Mouse (Mus musculus): ENCODE results near the gene Gm5726. TPM values are rescaled to one million over a fixed set of nuclear protein-coding genes. Genes with fewer than 3 reads are reported as not detected.

Gene Gm5726
- polyA plus RNA-seq (2015; fragmentation: Nextera tagmentation; extraction: Ambion mirVana) = not detected in 2 replicates

DNA sequence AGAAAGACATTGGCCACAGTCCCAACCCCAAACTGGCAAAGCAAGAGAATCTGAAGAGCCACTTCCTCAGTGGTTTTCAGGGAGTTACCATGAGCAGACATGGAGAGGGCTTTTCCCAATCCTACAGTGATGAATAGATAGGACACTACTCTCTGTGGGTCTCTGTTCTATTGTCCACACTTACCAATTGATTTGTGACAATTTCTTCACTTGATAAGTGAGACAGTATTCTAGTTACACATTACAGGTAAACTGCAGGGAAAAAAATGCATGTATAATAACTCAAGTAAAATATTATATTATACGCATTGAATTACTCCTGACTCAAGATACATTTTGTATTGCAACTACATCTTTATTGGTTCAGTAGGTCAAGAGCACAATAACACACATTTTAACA lies at the start of gene Gm5726:
Gene Gm5726, minus strand, starts transcription at position 101 of the 400 bp plus-strand sequence.

DNA sequence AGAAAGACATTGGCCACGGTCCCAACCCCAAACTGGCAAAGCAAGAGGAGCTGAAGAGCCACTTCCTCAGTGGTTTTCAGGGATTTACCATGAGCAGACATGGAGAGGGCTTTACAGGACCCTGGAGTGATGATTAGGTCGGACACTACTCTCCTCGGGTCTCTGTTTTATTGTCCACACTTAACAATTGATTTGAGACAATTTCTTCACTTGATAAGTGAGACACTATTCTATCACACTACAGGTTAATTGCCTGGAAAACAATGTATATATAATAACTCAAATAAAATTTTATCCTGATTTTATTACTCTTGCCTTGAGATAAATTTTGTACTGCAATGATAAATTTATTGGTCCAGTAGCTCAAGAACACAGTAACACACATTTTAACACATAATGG lies 30.6 kb upstream of the Gm5726 start, which contains the start of gene Gm4141:
Gene Gm4141, minus strand, starts transcription at position 101 of the 400 bp plus-strand sequence.

DNA sequence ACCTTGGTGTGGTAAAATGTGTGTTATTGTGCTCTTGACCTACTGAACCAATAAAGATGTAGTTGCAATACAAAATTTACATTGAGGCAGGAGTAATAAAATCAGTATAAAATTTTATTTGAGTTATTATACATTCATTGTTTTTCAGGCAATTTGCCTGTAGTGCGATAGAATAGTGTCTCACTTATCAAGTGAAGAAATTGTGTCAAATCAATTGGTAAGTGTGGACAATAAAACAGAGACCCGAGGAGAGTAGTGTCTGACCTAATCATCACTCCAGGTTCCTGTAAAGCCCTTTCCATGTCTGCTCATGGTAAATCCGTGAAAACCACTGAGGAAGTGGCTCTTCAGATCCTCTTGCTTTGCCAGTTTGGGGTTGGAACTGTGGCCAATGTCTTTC lies 12.0 kb downstream of the Gm5726 start, which contains the start of gene Vmn1r104:
Gene Vmn1r104, plus strand, starts transcription at position 301 of the 400 bp plus-strand sequence.

DNA sequence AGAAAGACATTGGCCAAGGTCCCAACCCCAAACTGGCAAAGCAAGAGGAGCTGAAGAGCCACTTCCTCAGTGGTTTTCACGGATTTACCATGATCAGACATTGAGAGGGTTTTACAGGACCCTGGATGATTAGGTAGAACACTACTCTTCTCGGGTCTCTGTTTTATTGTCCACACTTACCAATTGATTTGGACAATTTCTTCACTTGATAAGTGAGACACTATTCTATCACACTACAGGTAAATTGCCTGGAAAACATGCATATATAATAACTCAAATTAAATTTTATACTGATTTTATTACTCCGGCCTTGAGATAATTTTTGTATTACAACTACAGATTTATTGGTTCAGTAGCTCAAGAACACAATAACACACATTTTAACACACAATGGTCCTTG lies 35.1 kb downstream of the Gm5726 start, which contains the start of gene Vmn1r103:
Gene Vmn1r103, minus strand, starts transcription at position 101 of the 400 bp plus-strand sequence.

Other genes starting within 250 kb of the Gm5726 start
- not detected in 2 replicates for gene Gm4133, start 211.7 kb downstream of the Gm5726 start, polyA plus RNA-seq (2015; fragmentation: Nextera tagmentation; extraction: Ambion mirVana)
- gene Gm5728, start 170.3 kb downstream of the Gm5726 start, polyA plus RNA-seq (2015; fragmentation: Nextera tagmentation; extraction: Ambion mirVana) = not detected in 2 replicates
- not detected in 2 replicates for gene Vmn1r100, start 127.8 kb downstream of the Gm5726 start, polyA plus RNA-seq (2015; fragmentation: Nextera tagmentation; extraction: Ambion mirVana)
- gene Vmn1r101, start 103.2 kb downstream of the Gm5726 start, polyA plus RNA-seq (2015; fragmentation: Nextera tagmentation; extraction: Ambion mirVana) = not detected in 2 replicates
- gene Gm10670, start 70.8 kb downstream of the Gm5726 start, polyA plus RNA-seq (2015; fragmentation: Nextera tagmentation; extraction: Ambion mirVana) = not detected in 2 replicates
- not detected in 2 replicates for gene Vmn1r103, start 35.2 kb downstream of the Gm5726 start, polyA plus RNA-seq (2015; fragmentation: Nextera tagmentation; extraction: Ambion mirVana)
- not detected in 2 replicates for gene Vmn1r104, start 11.9 kb downstream of the Gm5726 start, polyA plus RNA-seq (2015; fragmentation: Nextera tagmentation; extraction: Ambion mirVana)
- gene Gm4141, start 30.5 kb upstream of the Gm5726 start, polyA plus RNA-seq (2015; fragmentation: Nextera tagmentation; extraction: Ambion mirVana) = not detected in 2 replicates
- gene Gm4513, start 53.3 kb upstream of the Gm5726 start, polyA plus RNA-seq (2015; fragmentation: Nextera tagmentation; extraction: Ambion mirVana) = 0.16 TPM in 1 of 2 replicates, not detected in the other
- not detected in 2 replicates for gene Vmn1r107, start 123.2 kb upstream of the Gm5726 start, polyA plus RNA-seq (2015; fragmentation: Nextera tagmentation; extraction: Ambion mirVana)
- not detected in 2 replicates for gene Vmn1r111, start 157.5 kb upstream of the Gm5726 start, polyA plus RNA-seq (2015; fragmentation: Nextera tagmentation; extraction: Ambion mirVana)
- not detected in 2 replicates for gene Gm10668, start 184.9 kb upstream of the Gm5726 start, polyA plus RNA-seq (2015; fragmentation: Nextera tagmentation; extraction: Ambion mirVana)
- not detected in 2 replicates for gene Vmn1r112, start 225.4 kb upstream of the Gm5726 start, polyA plus RNA-seq (2015; fragmentation: Nextera tagmentation; extraction: Ambion mirVana)
- not detected in 2 replicates for gene Vmn1r113, start 241.5 kb upstream of the Gm5726 start, polyA plus RNA-seq (2015; fragmentation: Nextera tagmentation; extraction: Ambion mirVana)

Data from adrenal gland, postnatal 0 days (tissue).